Mouse (Mus musculus) heart, adult 11 months (tissue): ENCODE measurements at regions not wholly inside any gene's neighbourhood (a gene's known extent, or its start where the extent isn't known, plus 50 kb on each side); places are given as distances from the start of the nearest gene placed in this dataset.

Experiments
- DNase-seq: peaks from one replicate; pipeline ENCODE4 v3.0.0; 2022

GRCm38 (mm10) chr12:106426631-106427030 is 416.6 kb downstream of the Vrk1 start:
- DNase-seq, result peak; percentile 51

- no peak for DNase-seq
Measured at GRCm38 (mm10) chr12:106429991-106430390, 420.0 kb downstream of the Vrk1 start.

GRCm38 (mm10) chr12:106445151-106445550 is 435.1 kb downstream of the Vrk1 start:
- no peak for DNase-seq

- no peak for DNase-seq
Measured at GRCm38 (mm10) chr12:106445976-106446375, 435.9 kb downstream of the Vrk1 start.

- no peak for DNase-seq
Measured at GRCm38 (mm10) chr12:106446876-106447532, 437.0 kb downstream of the Vrk1 start.

GRCm38 (mm10) chr12:106448551-106448950 is 438.5 kb downstream of the Vrk1 start:
- no peak for DNase-seq

GRCm38 (mm10) chr12:106453491-106453890 is 443.5 kb downstream of the Vrk1 start:
- DNase-seq, result no peak

- DNase-seq, result no peak
Measured at GRCm38 (mm10) chr12:106458215-106458614, 448.2 kb downstream of the Vrk1 start.

- DNase-seq, result no peak
Measured at GRCm38 (mm10) chr12:106460650-106461049, 450.6 kb downstream of the Vrk1 start.

- DNase-seq, result no peak
Measured at GRCm38 (mm10) chr12:106462281-106462680, 452.3 kb downstream of the Vrk1 start.

GRCm38 (mm10) chr12:106464701-106465100 is 454.7 kb downstream of the Vrk1 start:
- no peak for DNase-seq

GRCm38 (mm10) chr12:106468173-106468860 is 458.3 kb downstream of the Vrk1 start:
- DNase-seq, result no peak

- no peak for DNase-seq
Measured at GRCm38 (mm10) chr12:106474501-106475165, 464.6 kb downstream of the Vrk1 start.

GRCm38 (mm10) chr12:106475486-106476050 is 465.5 kb downstream of the Vrk1 start:
- DNase-seq, result no peak

GRCm38 (mm10) chr12:106477040-106477665 is 467.1 kb downstream of the Vrk1 start:
- no peak for DNase-seq

- no peak for DNase-seq
Measured at GRCm38 (mm10) chr12:106477731-106478130, 467.7 kb downstream of the Vrk1 start.

GRCm38 (mm10) chr12:106478381-106478781 is 468.4 kb downstream of the Vrk1 start:
- no peak for DNase-seq

- no peak for DNase-seq
Measured at GRCm38 (mm10) chr12:106479067-106479877, 469.2 kb downstream of the Vrk1 start.

- no peak for DNase-seq
Measured at GRCm38 (mm10) chr12:106479878-106480194, 469.8 kb downstream of the Vrk1 start.

- no peak for DNase-seq
Measured at GRCm38 (mm10) chr12:106480281-106481060, 470.4 kb downstream of the Vrk1 start.

GRCm38 (mm10) chr12:106501622-106502327 is 491.7 kb downstream of the Vrk1 start:
- DNase-seq, result no peak
